Mouse (Mus musculus): Measurements from ENCODE around the gene Nphs1. TPM values are rescaled to one million over a fixed set of nuclear protein-coding genes. Genes with fewer than 3 reads are reported as not detected.

Gene Nphs1
- polyA plus RNA-seq, 1 experiment from 2014 or later = 0.61 TPM

Other genes with a start within 250 kb of the Nphs1 start
- gene Polr2i, start 226.4 kb upstream of the Nphs1 start, polyA plus RNA-seq (2015; fragmentation: Nextera tagmentation; extraction: Ambion mirVana) = 175 and 188 TPM in 2 replicates
- gene Tbcb, start 226.0 kb upstream of the Nphs1 start, polyA plus RNA-seq (2015; fragmentation: Nextera tagmentation; extraction: Ambion mirVana) = 429 and 432 TPM in 2 replicates
- not detected in 2 replicates for gene Ovol3, start 222.6 kb upstream of the Nphs1 start, polyA plus RNA-seq (2015; fragmentation: Nextera tagmentation; extraction: Ambion mirVana)
- 1.3 and 1.5 TPM in 2 replicates for gene Thap8, start 178.2 kb upstream of the Nphs1 start, polyA plus RNA-seq (2015; fragmentation: Nextera tagmentation; extraction: Ambion mirVana)
- 3.6 and 3.8 TPM in 2 replicates for gene Wdr62, start 177.9 kb upstream of the Nphs1 start, polyA plus RNA-seq (2015; fragmentation: Nextera tagmentation; extraction: Ambion mirVana)
- gene Clip3, start 166.6 kb upstream of the Nphs1 start, polyA plus RNA-seq (2015; fragmentation: Nextera tagmentation; extraction: Ambion mirVana) = 106 and 110 TPM in 2 replicates
- 134 and 135 TPM in 2 replicates for gene Alkbh6, start 149.6 kb upstream of the Nphs1 start, polyA plus RNA-seq (2015; fragmentation: Nextera tagmentation; extraction: Ambion mirVana)
- gene Syne4, start 143.5 kb upstream of the Nphs1 start, polyA plus RNA-seq (2015; fragmentation: Nextera tagmentation; extraction: Ambion mirVana) = 16.6 and 17.5 TPM in 2 replicates
- 0.23 and 2.0 TPM in 2 replicates for gene E130208F15Rik, start 136.6 kb upstream of the Nphs1 start, polyA plus RNA-seq (2015; fragmentation: Nextera tagmentation; extraction: Ambion mirVana)
- 16.7 and 17.1 TPM in 2 replicates for gene Sdhaf1, start 134.4 kb upstream of the Nphs1 start, polyA plus RNA-seq (2015; fragmentation: Nextera tagmentation; extraction: Ambion mirVana)
- gene Lrfn3, start 95.5 kb upstream of the Nphs1 start, polyA plus RNA-seq (2015; fragmentation: Nextera tagmentation; extraction: Ambion mirVana) = 16.3 and 17.9 TPM in 2 replicates
- 27.8 and 36.6 TPM in 2 replicates for gene Tyrobp, start 44.6 kb upstream of the Nphs1 start, polyA plus RNA-seq (2015; fragmentation: Nextera tagmentation; extraction: Ambion mirVana)
- 0.53 and 0.59 TPM in 2 replicates for gene Hcst, start 38.5 kb upstream of the Nphs1 start, polyA plus RNA-seq (2015; fragmentation: Nextera tagmentation; extraction: Ambion mirVana)
- 2.4 and 2.8 TPM in 2 replicates for gene Nfkbid, start 36.6 kb upstream of the Nphs1 start, polyA plus RNA-seq (2015; fragmentation: Nextera tagmentation; extraction: Ambion mirVana)
- 790 and 817 TPM in 2 replicates for gene Aplp1, start 12.8 kb upstream of the Nphs1 start, polyA plus RNA-seq (2015; fragmentation: Nextera tagmentation; extraction: Ambion mirVana)
- gene Kirrel2, start 625 bp upstream of the Nphs1 start, polyA plus RNA-seq (2015; fragmentation: Nextera tagmentation; extraction: Ambion mirVana) = 1.3 and 2.7 TPM in 2 replicates
- gene Prodh2, start 35.3 kb downstream of the Nphs1 start, polyA plus RNA-seq (2015; fragmentation: Nextera tagmentation; extraction: Ambion mirVana) = not detected in 2 replicates
- gene Arhgap33, start 76.7 kb downstream of the Nphs1 start, polyA plus RNA-seq (2015; fragmentation: Nextera tagmentation; extraction: Ambion mirVana) = 144 and 158 TPM in 2 replicates
- 7.8 and 9.9 TPM in 2 replicates for gene Hspb6, start 93.9 kb downstream of the Nphs1 start, polyA plus RNA-seq (2015; fragmentation: Nextera tagmentation; extraction: Ambion mirVana)
- gene Proser3, start 94.0 kb downstream of the Nphs1 start, polyA plus RNA-seq (2015; fragmentation: Nextera tagmentation; extraction: Ambion mirVana) = 7.7 and 9.4 TPM in 2 replicates
- 53.6 and 63.8 TPM in 2 replicates for gene Lin37, start 101.5 kb downstream of the Nphs1 start, polyA plus RNA-seq (2015; fragmentation: Nextera tagmentation; extraction: Ambion mirVana)
- gene U2af1l4, start 105.0 kb downstream of the Nphs1 start, polyA plus RNA-seq (2015; fragmentation: Nextera tagmentation; extraction: Ambion mirVana) = 87.2 and 90.7 TPM in 2 replicates
- 18.5 and 20.7 TPM in 2 replicates for gene Gm49396, start 105.0 kb downstream of the Nphs1 start, polyA plus RNA-seq (2015; fragmentation: Nextera tagmentation; extraction: Ambion mirVana)
- 121 and 123 TPM in 2 replicates for gene Psenen, start 105.3 kb downstream of the Nphs1 start, polyA plus RNA-seq (2015; fragmentation: Nextera tagmentation; extraction: Ambion mirVana)
- 8.0 and 8.1 TPM in 2 replicates for gene Igflr1, start 107.1 kb downstream of the Nphs1 start, polyA plus RNA-seq (2015; fragmentation: Nextera tagmentation; extraction: Ambion mirVana)
- 12.1 and 12.3 TPM in 2 replicates for gene Kmt2b, start 130.4 kb downstream of the Nphs1 start, polyA plus RNA-seq (2015; fragmentation: Nextera tagmentation; extraction: Ambion mirVana)
- 0.36 and 0.41 TPM in 2 replicates for gene Zbtb32, start 140.6 kb downstream of the Nphs1 start, polyA plus RNA-seq (2015; fragmentation: Nextera tagmentation; extraction: Ambion mirVana)
- gene Upk1a, start 154.5 kb downstream of the Nphs1 start, polyA plus RNA-seq (2015; fragmentation: Nextera tagmentation; extraction: Ambion mirVana) = 0.51 and 0.58 TPM in 2 replicates
- 1,061 and 1,083 TPM in 2 replicates for gene Cox6b1, start 167.8 kb downstream of the Nphs1 start, polyA plus RNA-seq (2015; fragmentation: Nextera tagmentation; extraction: Ambion mirVana)
- not detected in 2 replicates for gene Etv2, start 177.5 kb downstream of the Nphs1 start, polyA plus RNA-seq (2015; fragmentation: Nextera tagmentation; extraction: Ambion mirVana)
- gene Rbm42, start 192.0 kb downstream of the Nphs1 start, polyA plus RNA-seq (2015; fragmentation: Nextera tagmentation; extraction: Ambion mirVana) = 145 and 149 TPM in 2 replicates
- 28.1 and 29.7 TPM in 2 replicates for gene Haus5, start 206.7 kb downstream of the Nphs1 start, polyA plus RNA-seq (2015; fragmentation: Nextera tagmentation; extraction: Ambion mirVana)
- not detected in 2 replicates for gene Pmis2, start 213.3 kb downstream of the Nphs1 start, polyA plus RNA-seq (2015; fragmentation: Nextera tagmentation; extraction: Ambion mirVana)
- not detected in 2 replicates for gene 2200002J24Rik, start 240.6 kb downstream of the Nphs1 start, polyA plus RNA-seq (2015; fragmentation: Nextera tagmentation; extraction: Ambion mirVana)